Mouse (Mus musculus): Measurements from ENCODE around the gene Insrr. TPM values are rescaled to one million over a fixed set of nuclear protein-coding genes. Genes with fewer than 3 reads are reported as not detected.

Insrr gene
- 0.81 and 1.0 TPM in 2 replicates for total RNA-seq (2021)
- long read RNA-seq, partial matches to known transcripts, result 0 of 1 reads
- long read RNA-seq, other reads (novel, unspliced or antisense), result 1 of 1 reads

- DNase-seq, result peak; percentile 41
Measured at GRCm38 (mm10) chr3:87796736-87797334, at the start of gene Insrr. Insrr (plus strand) TSS chr3:87796951.

GRCm38 (mm10) chr3:87748431-87748830, 48.3 kb upstream of the Insrr start, which contains the start of gene Lrrc71:
Lrrc71 (minus strand) TSS chr3:87748625.
- DNase-seq, result no peak

GRCm38 (mm10) chr3:87749036-87749435, 47.7 kb upstream of the Insrr start:
- DNase-seq, result peak; percentile 71

- DNase-seq, result no peak
Measured at GRCm38 (mm10) chr3:87749977-87750376, 46.8 kb upstream of the Insrr start.

- no peak for DNase-seq
Measured at GRCm38 (mm10) chr3:87752567-87752966, 44.2 kb upstream of the Insrr start.

GRCm38 (mm10) chr3:87753829-87754228, 42.9 kb upstream of the Insrr start:
- no peak for DNase-seq

GRCm38 (mm10) chr3:87755964-87756363, 40.8 kb upstream of the Insrr start:
- DNase-seq, result peak; percentile 93

- DNase-seq, result no peak
Measured at GRCm38 (mm10) chr3:87756488-87756887, 40.3 kb upstream of the Insrr start.

GRCm38 (mm10) chr3:87758641-87759040, 38.1 kb upstream of the Insrr start:
- DNase-seq, result peak; percentile 46

- no peak for DNase-seq
Measured at GRCm38 (mm10) chr3:87761408-87762375, 35.1 kb upstream of the Insrr start.

- no peak for DNase-seq
Measured at GRCm38 (mm10) chr3:87763202-87763601, 33.5 kb upstream of the Insrr start.

GRCm38 (mm10) chr3:87763683-87764289, 33.0 kb upstream of the Insrr start:
- peak; percentile 65 for DNase-seq

- no peak for DNase-seq
Measured at GRCm38 (mm10) chr3:87764506-87764905, 32.2 kb upstream of the Insrr start.

- DNase-seq, result peak; percentile 46
Measured at GRCm38 (mm10) chr3:87765091-87765490, 31.7 kb upstream of the Insrr start.

GRCm38 (mm10) chr3:87765631-87766283, 31.0 kb upstream of the Insrr start:
- no peak for DNase-seq

- no peak for DNase-seq
Measured at GRCm38 (mm10) chr3:87766284-87766667, 30.5 kb upstream of the Insrr start.

GRCm38 (mm10) chr3:87767764-87768163, 29.0 kb upstream of the Insrr start:
- no peak for DNase-seq

- DNase-seq, result no peak
Measured at GRCm38 (mm10) chr3:87768431-87768830, 28.3 kb upstream of the Insrr start.

GRCm38 (mm10) chr3:87768844-87769243, 27.9 kb upstream of the Insrr start:
- peak; percentile 84 for DNase-seq

- no peak for DNase-seq
Measured at GRCm38 (mm10) chr3:87769506-87769905, 27.2 kb upstream of the Insrr start.

GRCm38 (mm10) chr3:87770280-87770679, 26.5 kb upstream of the Insrr start:
- DNase-seq, result no peak

- DNase-seq, result no peak
Measured at GRCm38 (mm10) chr3:87771088-87771487, 25.7 kb upstream of the Insrr start.

All from adrenal gland, postnatal 25 days (tissue).